Mouse (Mus musculus) cerebellum, adult 18-20 months (tissue): Measurements from ENCODE around the gene Rnf123.
A peak's percentile ranks its signal among the peaks of the same experiment; 100 is the strongest.

Source experiments
- DNase-seq, 2 experiments: peaks; one replicate each; pipeline ENCODE4 v3.0.0; 2021

The Rnf123 gene

GRCm38 (mm10) chr9:108104766-108105548, 21.8 kb upstream of the Rnf123 start:
- DNase-seq, result peak; percentile 45 to 71

GRCm38 (mm10) chr9:108099619-108100018, 16.5 kb upstream of the Rnf123 start:
- DNase-seq, result peak in 1 of 2 experiments; percentile 60

- no peak for DNase-seq
These were observed 13.0 kb upstream of the Rnf123 start for GRCm38 (mm10) chr9:108095949-108096712.

- peak; percentile 75 to 84 for DNase-seq
These were observed 12.4 kb upstream of the Rnf123 start for GRCm38 (mm10) chr9:108095518-108095917.

- DNase-seq, result peak in 1 of 2 experiments; percentile 57
These were observed 11.9 kb upstream of the Rnf123 start for GRCm38 (mm10) chr9:108094998-108095411.

- peak; percentile 94 for DNase-seq
These were observed 11.2 kb upstream of the Rnf123 start, which contains the start of gene Apeh for GRCm38 (mm10) chr9:108094184-108094941. Apeh (minus strand) TSS chr9:108094606.

GRCm38 (mm10) chr9:108093586-108093985, 10.4 kb upstream of the Rnf123 start:
- DNase-seq, result peak in 1 of 2 experiments; percentile 43

GRCm38 (mm10) chr9:108090611-108091120, 7.5 kb upstream of the Rnf123 start:
- no peak for DNase-seq

- DNase-seq, result no peak
These were observed 2.1 kb upstream of the Rnf123 start for GRCm38 (mm10) chr9:108085261-108085660.

GRCm38 (mm10) chr9:108083561-108083960, 415 bp upstream of the Rnf123 start:
- DNase-seq, result no peak

- peak in 1 of 2 experiments; percentile 47 for DNase-seq
These were observed 597 bp downstream of the Rnf123 start for GRCm38 (mm10) chr9:108082549-108082948.

GRCm38 (mm10) chr9:108080168-108080567, 3.0 kb downstream of the Rnf123 start, which contains the start of gene Mst1:
Mst1 (plus strand) TSS chr9:108080436.
- no peak for DNase-seq

- peak; percentile 81 to 90 for DNase-seq
These were observed 9.8 kb downstream of the Rnf123 start for GRCm38 (mm10) chr9:108073141-108073930.

GRCm38 (mm10) chr9:108072481-108072924, 10.6 kb downstream of the Rnf123 start:
- DNase-seq, result peak; percentile 63 to 66

- no peak for DNase-seq
These were observed 11.3 kb downstream of the Rnf123 start for GRCm38 (mm10) chr9:108071801-108072200.

GRCm38 (mm10) chr9:108069529-108069928, 13.6 kb downstream of the Rnf123 start:
- peak in 1 of 2 experiments; percentile 28 for DNase-seq

- peak in 1 of 2 experiments; percentile 25 for DNase-seq
These were observed 14.1 kb downstream of the Rnf123 start for GRCm38 (mm10) chr9:108069007-108069406.

GRCm38 (mm10) chr9:108067900-108068299, 15.2 kb downstream of the Rnf123 start:
- peak; percentile 92 to 93 for DNase-seq

- DNase-seq, result peak in 1 of 2 experiments; percentile 41
These were observed 15.9 kb downstream of the Rnf123 start for GRCm38 (mm10) chr9:108067199-108067598.

GRCm38 (mm10) chr9:108065491-108066011, 17.6 kb downstream of the Rnf123 start:
- peak; percentile 87 to 88 for DNase-seq

GRCm38 (mm10) chr9:108063361-108063760, 19.8 kb downstream of the Rnf123 start:
- DNase-seq, result no peak
